In the genomic region with DNA sequence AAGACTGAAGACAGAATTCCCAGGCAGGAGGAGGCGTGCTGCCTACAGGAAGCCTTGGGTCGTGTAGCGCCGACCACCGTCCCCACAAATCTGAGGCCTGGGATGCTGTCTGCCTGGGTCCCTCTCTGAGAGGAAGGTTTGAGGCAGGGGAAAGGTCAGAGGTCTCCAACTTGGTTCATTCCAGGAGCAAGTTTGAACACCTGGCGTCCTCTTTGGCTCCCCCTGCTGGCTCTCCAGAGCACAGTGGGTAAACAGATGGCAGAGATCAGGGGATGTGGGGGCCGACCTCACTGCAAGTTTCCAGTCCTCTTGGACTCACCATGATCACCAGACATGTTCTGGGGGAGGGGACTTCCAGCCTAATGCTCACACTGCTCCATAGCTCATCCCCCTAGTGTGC, we compare ENCODE assay signal across 8 mouse cellular contexts. TPM values are rescaled to one million over a fixed set of nuclear protein-coding genes. Genes with fewer than 3 reads are reported as not detected.
A peak's percentile ranks its signal among the peaks of the same experiment; 100 is the strongest.
DNase-seq lines count a peak whose midpoint lies in the region; ATAC-seq and TF ChIP-seq lines count a peak whose summit lies in the region.

No protein-coding gene starts in this region.

- in situ Hi-C loops in CH12.LX (cut with MboI; ENCODE audit: low pct_ligation_motif_present, low pct_unique_long_range_greater_than_20kb, low sequenced_read_pairs) = loop anchor here (5.0 kb wide), 1 partner anchor 176 kb away; no protein-coding TSS in a partner anchor

- TF ChIP-seq RAD21 in CH12.LX (IDR thresholded peaks at IDR 0.05; ENCODE audit: low read depth, low read length) = peak; percentile 33

- DNase-seq in hindbrain, embryonic 11.5 days (ENCODE audit: low spot score) = peak; percentile 58
- DNase-seq in CH12.LX (ENCODE audit: extremely low read depth) = peak; percentile 53
- DNase-seq in c-Kit-positive CD71-positive TER-119-positive erythroid progenitor cells, embryonic 14.5 days (ENCODE audit: low spot score) = peak; percentile 39
- peak; percentile 70 to 75 for DNase-seq in heart, postnatal 10 days
- peak; percentile 64 for DNase-seq in limb, embryonic 14.5 days (ENCODE audit: low spot score)
- DNase-seq in naive thymus-derived CD4-positive, alpha-beta T cell, adult 2 months (ENCODE audit: low read depth) = peak; percentile 63

- no peak overlapping the region for H3K9ac ChIP-seq in hindbrain, embryonic 11.5 days (ENCODE audit: low read depth, low read length)
- H3K9ac ChIP-seq in hindbrain, embryonic 16.5 days (ENCODE audit: low read depth, low read length) = no peak overlapping the region
- no peak overlapping the region for H3K9ac ChIP-seq in CH12.LX (ENCODE audit: insufficient read depth, low read depth)
- H3K9ac ChIP-seq in limb, embryonic 14.5 days (ENCODE audit: low read depth, low read length, severe bottlenecking) = no peak overlapping the region

- H3K79me2 ChIP-seq in CH12.LX (replicated peaks; ENCODE audit: control insufficient read depth, extremely low read depth, insufficient read depth, poor library complexity, severe bottlenecking) = no peaks in the 10 kb centered on the region

- H3K36me3 ChIP-seq in hindbrain, embryonic 11.5 days (ENCODE audit: control insufficient read depth, insufficient read depth, low read length) = no peaks in the 10 kb centered on the region
- H3K36me3 ChIP-seq in hindbrain, embryonic 16.5 days (ENCODE audit: control insufficient read depth, insufficient read depth, low read length) = no peaks in the 10 kb centered on the region
- H3K36me3 ChIP-seq in CH12.LX (replicated peaks in 1 of 2; ENCODE audit: control insufficient read depth in 1 of 2, insufficient read depth in 1 of 2, low read length in 1 of 2) = peaks cover 32 to 90% of the 10 kb centered on the region in 2 experiments
- H3K36me3 ChIP-seq in limb, embryonic 14.5 days (ENCODE audit: control insufficient read depth, insufficient read depth, low read length) = peaks cover 34% of the 10 kb centered on the region

- intact Hi-C loops in heart, postnatal 10 days (cut with DNase I) = loop anchor here (2.0 kb wide), 1 partner anchor 182 kb away; no protein-coding TSS in a partner anchor

- H3K4me1 ChIP-seq in hindbrain, embryonic 11.5 days (replicated peaks; ENCODE audit: control insufficient read depth, insufficient read depth, low read length) = peaks cover 5% of the 10 kb centered on the region; the same call in 1 of the 2 replicates
- H3K4me1 ChIP-seq in hindbrain, embryonic 16.5 days (ENCODE audit: control insufficient read depth, insufficient read depth, low read depth, low read length) = no peaks in the 10 kb centered on the region; the same call in 1 of the 2 replicates
- H3K4me1 ChIP-seq in CH12.LX (ENCODE audit: control insufficient read depth in 1 of 2, insufficient read depth in 2 of 2) = peaks cover 0 to 8% of the 10 kb centered on the region in 2 experiments; a peak in 1 of 4 replicates
- no peaks in the 10 kb centered on the region; the same call in 1 of the 2 replicates for H3K4me1 ChIP-seq in limb, embryonic 14.5 days (ENCODE audit: control insufficient read depth, insufficient read depth, low read length)

- dilution Hi-C loops in CH12.LX (cut with MboI; ENCODE audit: extremely low pct_ligation_motif_present, extremely low pct_unique_long_range_greater_than_20kb, low sequenced_read_pairs) = no loop called here

- H3K4me2 ChIP-seq in hindbrain, embryonic 11.5 days (replicated peaks; ENCODE audit: low read depth, low read length) = no peak overlapping the region
- H3K4me2 ChIP-seq in hindbrain, embryonic 16.5 days (ENCODE audit: low read length) = no peak overlapping the region
- no peak overlapping the region for H3K4me2 ChIP-seq in CH12.LX (ENCODE audit: insufficient read depth, low read depth, poor library complexity, severe bottlenecking)
- no peak overlapping the region for H3K4me2 ChIP-seq in limb, embryonic 14.5 days (replicated peaks; ENCODE audit: low read depth, low read length, severe bottlenecking)

- no peak for TF ChIP-seq POLR2A in CH12.LX (IDR thresholded peaks at IDR 0.05; ENCODE audit: low read depth, low read length)
- no peak for TF ChIP-seq POLR2A in limb, embryonic 14.5 days (IDR thresholded peaks at IDR 0.05; ENCODE audit: borderline replicate concordance, extremely low read depth, insufficient read depth, insufficient read length)

- no peak for ATAC-seq in hindbrain, embryonic 11.5 days (ENCODE audit: low FRiP score)
- ATAC-seq in hindbrain, embryonic 16.5 days = no peak
- no peak for ATAC-seq in limb, embryonic 14.5 days (ENCODE audit: low FRiP score, low read depth)
- ATAC-seq in frontal cortex, adult (ENCODE audit: low TSS enrichment) = no peak; the same call in 1 of the 2 replicates

- H3K4me3 ChIP-seq in hindbrain, embryonic 11.5 days (ENCODE audit: low read depth, low read length) = no peak overlapping the region
- no peak overlapping the region for H3K4me3 ChIP-seq in hindbrain, embryonic 16.5 days (ENCODE audit: low read length)
- H3K4me3 ChIP-seq in CH12.LX (replicated peaks in 1 of 3; ENCODE audit: low read depth in 2 of 3, low read length in 2 of 3, poor library complexity in 1 of 3) = no peak overlapping the region
- H3K4me3 ChIP-seq in limb, embryonic 14.5 days (replicated peaks; ENCODE audit: low read length) = no peak overlapping the region

- TF ChIP-seq CTCF in CH12.LX (conservative IDR thresholded peaks at IDR 0.05 in 1 of 2, IDR thresholded peaks at IDR 0.05 in 1 of 2; ENCODE audit: low read depth in 2 of 2, low read length in 2 of 2) = peak; percentile 76

- no peak overlapping the region for H3K27ac ChIP-seq in hindbrain, embryonic 11.5 days (ENCODE audit: low read depth, low read length)
- H3K27ac ChIP-seq in hindbrain, embryonic 16.5 days (ENCODE audit: low read depth, low read length) = no peak overlapping the region
- no peak overlapping the region for H3K27ac ChIP-seq in CH12.LX (ENCODE audit: insufficient read depth, low read depth)
- no peak overlapping the region for H3K27ac ChIP-seq in limb, embryonic 14.5 days (replicated peaks; ENCODE audit: low read depth, low read length)

- TF ChIP-seq EP300 in CH12.LX (IDR thresholded peaks at IDR 0.05; ENCODE audit: low read length) = no peak

- no peaks in the 10 kb centered on the region for H3K27me3 ChIP-seq in hindbrain, embryonic 11.5 days (ENCODE audit: control insufficient read depth, insufficient read depth, low read length)
- no peaks in the 10 kb centered on the region for H3K27me3 ChIP-seq in hindbrain, embryonic 16.5 days (replicated peaks; ENCODE audit: control insufficient read depth, insufficient read depth, low read length)
- H3K27me3 ChIP-seq in CH12.LX (replicated peaks) = no peaks in the 10 kb centered on the region
- no peaks in the 10 kb centered on the region for H3K27me3 ChIP-seq in limb, embryonic 14.5 days (ENCODE audit: control insufficient read depth, insufficient read depth, low read length)

- 51% methylated on average over 7 of the region's 7 CpGs for WGBS in hindbrain, embryonic 11.5 days
- WGBS in hindbrain, embryonic 16.5 days = 56% methylated on average over 7 of the region's 7 CpGs
- 49% methylated on average over 7 of the region's 7 CpGs for WGBS in limb, embryonic 14.5 days

- no peaks in the 10 kb centered on the region for H3K9me3 ChIP-seq in hindbrain, embryonic 11.5 days (ENCODE audit: control insufficient read depth, low read length)
- no peaks in the 10 kb centered on the region for H3K9me3 ChIP-seq in hindbrain, embryonic 16.5 days (ENCODE audit: control insufficient read depth, low read length)
- H3K9me3 ChIP-seq in CH12.LX (replicated peaks; ENCODE audit: low read length) = no peaks in the 10 kb centered on the region
- no peaks in the 10 kb centered on the region for H3K9me3 ChIP-seq in limb, embryonic 14.5 days (ENCODE audit: control insufficient read depth, low read length)

TF ChIP-seq in CH12.LX, 34 proteins besides CTCF, POLR2A, EP300 and RAD21:
- TF ChIP-seq BHLHE40 (IDR thresholded peaks at IDR 0.05; ENCODE audit: low read depth, low read length) (no peak), SMC3 (IDR thresholded peaks at IDR 0.05; ENCODE audit: low read depth, low read length) (peak; percentile 80), JUND (conservative IDR thresholded peaks at IDR 0.05; ENCODE audit: low read depth, low read length) (no peak), NELFE (IDR thresholded peaks at IDR 0.05; ENCODE audit: low read depth, low read length) (no peak), IRF4 (IDR thresholded peaks at IDR 0.05; ENCODE audit: low read depth, low read length) (no peak)

RNA-seq across cellular contexts. Expression of gene Smyd2, which starts 39.3 kb away (rescaled TPM):
- polyA plus RNA-seq in hindbrain, embryonic 11.5 days (2014; fragmentation: Nextera tagmentation; extraction: Ambion mirVana) = 52.5 and 54.7 TPM in 2 replicates
- 87.4 and 87.8 TPM in 2 replicates for polyA plus RNA-seq in hindbrain, embryonic 16.5 days (2015; fragmentation: Nextera tagmentation; extraction: Ambion mirVana)
- total RNA-seq in CH12.LX (2012; rRNA removed) (79.9 and 92.7 TPM in 2 replicates), CH12.LX (2014; rRNA removed) (84.7 and 85.8 TPM in 2 replicates)
- polyA plus RNA-seq in CH12.LX (2012; ENCODE audit: insufficient read length, low read depth) = 103 and 119 TPM in 2 replicates
- 100 to 1,000 TPM; 166 to 180 TPM for total RNA-seq in heart, postnatal 10 days (2021)
- polyA plus RNA-seq in limb, embryonic 14.5 days (2012; rRNA removed) = 105 and 108 TPM in 2 replicates
- 89.5 and 94.5 TPM in 2 replicates for polyA plus RNA-seq in limb, embryonic 14.5 days (2014; fragmentation: Nextera tagmentation; extraction: Ambion mirVana)
